Mouse (Mus musculus) lung, adult 2 months (tissue): ENCODE measurements around the gene Fzr1. TPM values are rescaled to one million over a fixed set of nuclear protein-coding genes. Genes with fewer than 3 reads are reported as not detected.

ENCODE experiments used
- DNase-seq: peaks from one replicate; pipeline ENCODE4 v3.0.0; 2022
- H3K4me1 ChIP-seq: fragments of 200-500 bp; 2 replicates; pipeline ENCODE4 v1.6.1; 2011; ENCODE audit warnings: low read length; ENCODE audit not compliant: control insufficient read depth, insufficient read depth
- H3K4me3 ChIP-seq: fragments of 200-500 bp; replicated peaks from 2 replicates; pipeline ENCODE3; 2011; ENCODE audit warnings: low read depth, mild to moderate bottlenecking, control low read depth, low read length; ENCODE audit errors: extremely low read depth
- CTCF ChIP-seq: fragments of 200-500 bp; IDR thresholded peaks from 2 replicates; pipeline ENCODE4 v1.5.1; 2011; ENCODE audit warnings: mild to moderate bottlenecking, low read length, control low read depth; ENCODE audit not compliant: insufficient read depth
- POLR2A ChIP-seq: fragments of 200-500 bp; IDR thresholded peaks from 2 replicates; pipeline ENCODE4 v1.6.1; 2011; ENCODE audit warnings: low read depth, mild to moderate bottlenecking, control low read depth, low read length, borderline replicate concordance; ENCODE audit errors: extremely low read depth
- WGBS: fragments of 180-500 bp; shearing (Covaris S2); methylation state at CpG from one replicate; pipeline ENCODE4 v1.1.7; 2018; 5-methylcytosine and 5-hydroxymethylcytosine counted together
- polyA plus RNA-seq: library from polyadenylated mRNA; depleted of rRNA; stranded (reverse); fragments of >200 nt; gene quantifications from 2 replicates; pipeline ENCODE4 v1.2.3, GENCODE M21; 2012

Fzr1 gene
- polyA plus RNA-seq, 1 experiment, result 61.8 TPM

GRCm38 (mm10) chr10:81336558-81336957 is 41.8 kb downstream of the Fzr1 start:
- DNase-seq, result no peak
- H3K4me1 ChIP-seq, result no peaks in the 10 kb centered on the region
- TF ChIP-seq POLR2A (no peak), CTCF (no peak)
- no peak overlapping the region for H3K4me3 ChIP-seq
- 88% methylated on average over 4 of the region's 4 CpGs for WGBS

- Histone ChIP-seq H3K4me1 (no peaks in the 10 kb centered on the region), H3K4me3 (no peak overlapping the region)
- no peak for DNase-seq
- no peak for TF ChIP-seq CTCF
- TF ChIP-seq POLR2A, result no peak
- 56% methylated on average over 19 of the region's 19 CpGs for WGBS
Measured at GRCm38 (mm10) chr10:81335393-81336340, 42.6 kb downstream of the Fzr1 start.

- TF ChIP-seq POLR2A (no peak), CTCF (no peak)
- H3K4me3 ChIP-seq, result no peak overlapping the region
- H3K4me1 ChIP-seq, result peaks cover 7% of the 10 kb centered on the region
- 81% methylated on average over 11 of the region's 11 CpGs for WGBS
- no peak for DNase-seq
Measured at GRCm38 (mm10) chr10:81334324-81334723, 44.0 kb downstream of the Fzr1 start.

GRCm38 (mm10) chr10:81332277-81332676 is 46.0 kb downstream of the Fzr1 start:
- no peak for DNase-seq
- TF ChIP-seq POLR2A, result no peak
- no peak for TF ChIP-seq CTCF
- 56% methylated on average over 29 of the region's 29 CpGs for WGBS
- no peak overlapping the region for H3K4me3 ChIP-seq
- H3K4me1 ChIP-seq, result peaks cover 13% of the 10 kb centered on the region

- TF ChIP-seq CTCF (no peak), POLR2A (no peak)
- Histone ChIP-seq H3K4me3 (no peak overlapping the region), H3K4me1 (peaks cover 20% of the 10 kb centered on the region)
- WGBS, result 44% methylated on average over 4 of the region's 4 CpGs
- no peak for DNase-seq
Measured at GRCm38 (mm10) chr10:81330007-81330406, 48.3 kb downstream of the Fzr1 start.

- 36% methylated on average over 10 of the region's 10 CpGs for WGBS
- no peak for DNase-seq
- peaks cover 20% of the 10 kb centered on the region for H3K4me1 ChIP-seq
- no peak for TF ChIP-seq CTCF
- TF ChIP-seq POLR2A, result peak; percentile 6; the same call in 1 of the 2 replicates
- no peak overlapping the region for H3K4me3 ChIP-seq
Measured at GRCm38 (mm10) chr10:81329194-81329975, 48.9 kb downstream of the Fzr1 start.

- no peak for TF ChIP-seq POLR2A
- TF ChIP-seq CTCF, result no peak
- WGBS, result 9% methylated on average over 10 of the region's 10 CpGs
- DNase-seq, result no peak
- peaks cover 20% of the 10 kb centered on the region for H3K4me1 ChIP-seq
- H3K4me3 ChIP-seq, result no peak within 1 kb of the TSS
Measured at GRCm38 (mm10) chr10:81328386-81328785, 49.9 kb downstream of the Fzr1 start, which contains the start of gene Tbxa2r. Tbxa2r (plus strand) TSS chr10:81328731.

- DNase-seq, result no peak
- Histone ChIP-seq H3K4me1 (peaks cover 20% of the 10 kb centered on the region), H3K4me3 (no peak overlapping the region)
- 22% methylated on average over 2 of the region's 2 CpGs for WGBS
- no peak for TF ChIP-seq CTCF
- no peak for TF ChIP-seq POLR2A
Measured at GRCm38 (mm10) chr10:81327959-81328358, 50.4 kb downstream of the Fzr1 start.

GRCm38 (mm10) chr10:81326858-81327257 is 51.5 kb downstream of the Fzr1 start:
- Histone ChIP-seq H3K4me3 (no peak overlapping the region), H3K4me1 (peaks cover 21% of the 10 kb centered on the region)
- 34% methylated on average over 6 of the region's 6 CpGs for WGBS
- TF ChIP-seq CTCF (no peak), POLR2A (0 out of 2 replicates have a peak, but pooled peaks have one; percentile 3)
- no peak for DNase-seq

GRCm38 (mm10) chr10:81325781-81326180 is 52.5 kb downstream of the Fzr1 start:
- TF ChIP-seq CTCF (no peak), POLR2A (no peak)
- no peak for DNase-seq
- WGBS, result 90% methylated on average over 18 of the region's 18 CpGs
- no peak overlapping the region for H3K4me3 ChIP-seq
- peaks cover 24% of the 10 kb centered on the region for H3K4me1 ChIP-seq

GRCm38 (mm10) chr10:81325176-81325575 is 53.1 kb downstream of the Fzr1 start:
- 90% methylated on average over 21 of the region's 21 CpGs for WGBS

More at GRCm38 (mm10) chr10:81325176-81325575, 53.1 kb downstream of the Fzr1 start:
- peaks cover 21% of the 10 kb centered on the region for H3K4me1 ChIP-seq
- no peak for DNase-seq
- no peak overlapping the region for H3K4me3 ChIP-seq
- no peak for TF ChIP-seq POLR2A
- no peak for TF ChIP-seq CTCF
